Mouse (Mus musculus) heart, adult 2 months (tissue): ENCODE data around the gene Cenpk.

ENCODE experiments used
- CTCF ChIP-seq: fragments of 200-600 bp; IDR thresholded peaks from 2 replicates; pipeline ENCODE4 v1.8.1; 2022; ENCODE audit warnings: antibody characterized with exemption, mild to moderate bottlenecking, moderate library complexity
- EP300 ChIP-seq: fragments of 200-500 bp; IDR thresholded peaks from 2 replicates; pipeline ENCODE4 v1.6.1; 2011; ENCODE audit warnings: low read depth, low read length, control low read depth; ENCODE audit not compliant: insufficient read depth
- POLR2A ChIP-seq: fragments of 200-500 bp; IDR thresholded peaks from 2 replicates; pipeline ENCODE4 v1.6.1; 2011; ENCODE audit warnings: mild to moderate bottlenecking, low read depth, low read length, control low read depth; ENCODE audit not compliant: insufficient read depth

DNA sequence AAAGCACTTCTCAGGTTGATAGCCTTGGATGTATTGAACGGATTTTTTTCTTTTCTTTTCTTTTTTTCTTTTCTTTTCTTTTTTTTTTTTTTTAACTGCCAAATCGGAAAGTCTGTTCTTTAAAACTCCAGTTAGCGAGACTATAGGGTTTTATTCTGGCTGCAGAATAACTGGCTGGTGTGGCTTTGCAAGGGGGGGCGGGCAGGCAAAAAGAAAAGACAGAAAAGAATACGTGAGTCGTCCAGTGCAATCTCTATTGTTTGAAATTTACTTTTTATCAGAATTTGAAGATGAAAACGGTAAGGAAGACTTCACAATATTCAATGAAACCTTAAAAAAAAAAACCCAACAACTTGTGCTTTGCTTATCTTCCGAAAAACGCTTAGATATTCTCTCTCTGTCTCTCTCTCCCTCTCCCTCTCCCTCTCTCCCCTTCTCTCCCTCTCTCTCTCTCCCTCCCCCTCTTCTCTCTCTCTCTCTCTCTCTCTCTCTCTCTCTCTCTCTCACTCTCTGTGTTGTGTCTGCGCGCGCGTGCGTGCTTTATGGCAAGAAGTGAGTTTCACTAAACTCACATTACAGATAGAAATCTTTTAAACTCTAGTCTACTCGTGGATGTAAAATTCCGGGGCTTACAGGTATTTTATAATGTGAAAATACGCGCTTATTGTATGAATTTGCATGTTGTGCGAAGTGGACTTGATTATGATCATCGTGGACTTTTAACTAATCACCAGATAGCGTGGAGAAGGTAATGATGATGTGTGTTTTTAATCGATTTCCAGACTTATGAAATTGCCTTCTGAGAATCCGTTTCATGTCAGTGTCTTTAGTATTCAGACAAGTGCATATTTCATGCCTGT is 59.2 kb downstream of the Cenpk start, which contains the start of gene Adamts6:
- TF ChIP-seq CTCF: no peak
- no peak for TF ChIP-seq EP300
- TF ChIP-seq POLR2A: no peak
